Mouse (Mus musculus): ENCODE results near the gene Ascc1. TPM values are rescaled to one million over a fixed set of nuclear protein-coding genes. Genes with fewer than 3 reads are reported as not detected.
A peak's percentile ranks its signal among the peaks of the same experiment; 100 is the strongest.

The Ascc1 gene
- total RNA-seq, 2 experiments from 2014 or later, result 23.2 to 25.9 TPM

GRCm38 (mm10) chr10:60019299-60019698 is 16.7 kb downstream of the Ascc1 start:
- no peak for DNase-seq

GRCm38 (mm10) chr10:60023751-60024150 is 21.1 kb downstream of the Ascc1 start:
- no peak for DNase-seq

DNA sequence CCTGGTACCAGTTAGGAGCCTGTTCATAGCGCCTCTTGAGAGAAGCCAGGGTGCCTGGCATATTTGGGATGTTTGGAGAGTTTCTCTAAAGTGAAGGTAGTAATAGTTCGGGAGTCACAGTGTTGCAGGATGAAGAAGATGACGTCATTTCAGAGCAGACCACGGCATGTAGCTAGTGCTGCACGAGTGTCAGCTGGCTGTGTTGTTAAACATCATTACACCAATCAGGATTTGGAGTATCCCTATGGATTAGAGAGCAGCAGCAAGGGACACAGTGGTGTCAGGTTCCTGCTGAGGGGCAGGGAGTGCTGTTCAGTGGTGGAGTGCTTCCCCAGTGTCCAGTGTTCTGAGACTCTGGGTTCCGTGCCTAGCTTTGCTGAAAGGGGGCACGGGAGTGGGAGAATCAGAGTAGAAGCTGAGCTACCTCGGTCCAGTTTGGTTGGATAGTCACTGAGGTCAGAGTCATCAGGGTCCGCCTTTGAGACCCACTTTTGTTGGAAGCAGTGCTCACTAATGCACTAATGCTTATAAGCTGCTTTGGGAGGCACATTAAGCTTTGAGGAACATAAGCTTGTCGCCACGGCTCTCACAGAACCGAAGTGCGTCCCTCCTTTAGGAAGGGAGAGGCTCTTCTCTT is 24.3 kb downstream of the Ascc1 start:
- no peak for DNase-seq

GRCm38 (mm10) chr10:60027619-60028084 is 25.0 kb downstream of the Ascc1 start:
- no peak for DNase-seq

GRCm38 (mm10) chr10:60028181-60028580 is 25.6 kb downstream of the Ascc1 start:
- DNase-seq, result no peak

- no peak for DNase-seq
These were observed 26.4 kb downstream of the Ascc1 start for GRCm38 (mm10) chr10:60028979-60029378.

DNA sequence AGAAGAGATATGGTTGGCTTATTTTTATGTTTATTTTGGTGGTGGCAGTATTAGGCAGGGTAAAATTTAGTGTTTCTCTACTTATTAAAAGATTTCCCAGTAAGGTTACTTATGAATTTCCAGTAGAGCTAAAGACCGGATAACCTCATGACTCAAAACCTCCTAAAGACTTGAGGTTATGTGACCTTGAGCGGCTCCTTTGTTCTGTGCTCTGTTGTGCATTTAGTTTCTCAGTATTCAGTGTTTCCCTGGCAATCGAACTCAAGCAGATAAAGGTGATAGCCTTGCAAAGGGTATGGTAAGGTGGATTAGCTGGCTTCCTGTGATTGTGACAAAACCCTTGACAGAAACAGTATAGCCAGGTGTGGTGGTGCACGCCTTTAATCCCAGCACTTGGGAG is 26.8 kb downstream of the Ascc1 start:
- DNase-seq, result no peak

GRCm38 (mm10) chr10:60031562-60031961 is 29.0 kb downstream of the Ascc1 start:
- DNase-seq, result peak; percentile 18 to 25

GRCm38 (mm10) chr10:60031985-60032384 is 29.4 kb downstream of the Ascc1 start:
- no peak for DNase-seq

DNA sequence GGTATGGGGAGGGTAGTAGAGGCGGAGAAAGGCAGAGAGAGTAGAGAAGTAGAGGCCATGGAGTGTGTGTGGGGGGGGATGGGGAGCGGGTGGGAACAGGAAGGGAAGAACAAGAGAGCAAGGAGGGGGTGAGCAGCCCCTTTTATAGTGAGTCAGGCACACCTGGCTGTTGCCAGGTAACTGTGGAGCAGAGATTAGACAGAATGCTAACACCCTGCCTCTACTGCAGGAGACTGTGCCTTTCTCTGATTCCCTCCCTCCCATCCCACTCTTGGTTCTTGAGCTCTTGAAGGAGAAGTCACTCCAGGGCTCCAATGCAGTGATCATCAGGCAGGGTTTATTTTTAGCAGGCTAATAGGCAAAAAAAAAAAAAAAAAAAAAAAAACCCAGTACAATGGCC is 30.0 kb downstream of the Ascc1 start:
- no peak for DNase-seq

DNA sequence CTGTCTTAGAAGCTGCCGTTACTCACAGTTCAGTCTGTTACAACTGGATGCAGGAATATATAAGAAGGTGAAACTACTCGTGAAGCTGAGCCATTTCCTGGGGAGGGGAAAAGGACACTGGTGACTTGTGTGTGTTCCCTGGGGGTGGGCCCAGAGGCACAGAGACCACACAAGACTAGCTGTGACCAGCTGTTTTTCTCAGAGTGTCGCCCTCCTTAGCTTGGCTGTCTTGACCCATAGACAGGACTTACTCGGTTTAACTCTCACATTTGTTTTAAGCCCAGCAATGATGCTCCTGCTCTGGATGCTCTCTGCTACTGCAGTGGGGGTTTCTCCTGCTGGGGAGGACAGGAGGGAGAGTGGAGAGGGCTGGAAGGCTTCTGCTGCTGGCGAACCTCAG is 30.5 kb downstream of the Ascc1 start:
- DNase-seq, result no peak

DNA sequence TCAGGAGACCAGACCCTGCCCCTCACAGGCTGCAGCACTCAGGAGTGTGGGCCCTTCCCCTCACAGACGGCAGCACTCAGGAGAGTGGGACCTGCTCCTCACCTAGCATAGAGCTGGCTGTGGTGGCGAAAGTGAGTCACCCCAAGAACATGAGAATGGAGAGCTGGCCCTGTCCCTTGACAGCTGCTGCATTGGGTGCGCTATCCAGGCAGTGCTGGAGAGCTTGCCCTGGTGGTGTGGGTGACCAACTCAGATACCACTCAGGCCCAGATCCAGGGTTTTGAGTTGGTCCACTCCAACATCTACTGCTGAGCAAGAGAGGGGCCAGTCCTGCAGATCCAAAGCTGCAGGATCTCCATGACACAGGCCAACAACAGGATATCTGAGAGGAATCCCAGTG is 32.0 kb downstream of the Ascc1 start:
- no peak for DNase-seq

GRCm38 (mm10) chr10:60035744-60036143 is 33.1 kb downstream of the Ascc1 start:
- DNase-seq, result no peak

GRCm38 (mm10) chr10:60042350-60042922 is 39.8 kb downstream of the Ascc1 start:
- no peak for DNase-seq

DNA sequence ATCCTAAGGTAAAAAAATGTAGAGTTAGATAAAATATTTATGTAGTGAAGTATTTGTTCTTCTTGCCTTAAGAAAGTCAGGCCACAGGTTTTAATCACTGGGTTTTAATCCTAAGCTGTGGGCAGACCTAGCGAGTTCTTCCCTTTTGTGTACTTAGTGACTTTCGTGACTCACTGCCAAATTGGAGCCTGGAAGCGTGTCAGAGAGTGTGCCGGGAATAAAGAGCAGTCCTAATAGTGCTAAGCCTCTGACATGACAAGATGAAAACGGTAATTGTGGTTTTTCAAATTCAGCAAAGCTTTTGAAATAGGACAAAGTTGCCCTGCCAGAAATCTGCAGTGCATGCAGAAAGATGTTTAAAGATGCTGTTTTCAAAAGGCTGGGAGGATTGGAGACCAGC is 44.1 kb downstream of the Ascc1 start:
- peak; percentile 31 to 39 for DNase-seq

GRCm38 (mm10) chr10:60050581-60050980 is 48.0 kb downstream of the Ascc1 start:
- DNase-seq, result no peak

GRCm38 (mm10) chr10:60053073-60053472 is 50.5 kb downstream of the Ascc1 start:
- DNase-seq, result no peak

DNA sequence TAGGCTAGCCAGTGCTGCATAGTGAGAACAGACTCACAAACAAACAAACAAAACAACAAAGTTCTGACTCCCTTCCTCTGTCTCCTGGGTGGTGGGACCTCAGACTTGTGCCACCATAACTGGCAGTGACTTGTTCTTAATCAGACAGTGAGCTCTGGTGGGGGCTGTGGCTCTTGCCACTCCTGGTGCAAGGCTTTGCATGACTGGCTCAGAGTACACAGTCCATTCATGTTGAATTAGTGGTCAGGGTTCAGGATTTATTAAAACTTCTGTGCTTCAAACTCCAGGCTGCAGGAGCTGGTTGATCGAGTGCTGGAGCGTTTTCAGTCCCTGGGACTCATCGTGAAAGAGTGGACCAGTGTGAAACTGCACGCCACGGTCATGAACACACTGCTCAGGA is 59.6 kb downstream of the Ascc1 start:
- DNase-seq, result no peak

DNA sequence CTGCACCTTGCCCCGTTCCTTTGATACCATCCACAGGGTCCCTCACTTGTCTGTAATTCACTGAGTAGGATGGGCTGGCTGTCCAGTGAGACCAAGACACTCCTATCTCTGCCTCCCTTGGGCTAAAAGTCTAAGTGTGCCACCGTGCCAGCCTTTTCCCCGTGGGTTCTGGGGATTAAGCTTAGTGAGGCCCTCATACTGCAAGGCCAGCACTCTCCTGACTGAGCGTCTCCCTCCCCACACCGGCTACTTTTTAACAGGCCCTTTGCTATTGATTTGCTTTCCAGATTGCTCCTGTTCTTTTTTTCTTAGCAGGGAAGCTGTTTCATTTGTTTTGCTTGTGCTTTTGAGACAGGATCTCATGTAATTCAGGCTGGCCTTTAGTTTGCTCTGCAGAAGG is 60.3 kb downstream of the Ascc1 start:
- no peak for DNase-seq

DNA sequence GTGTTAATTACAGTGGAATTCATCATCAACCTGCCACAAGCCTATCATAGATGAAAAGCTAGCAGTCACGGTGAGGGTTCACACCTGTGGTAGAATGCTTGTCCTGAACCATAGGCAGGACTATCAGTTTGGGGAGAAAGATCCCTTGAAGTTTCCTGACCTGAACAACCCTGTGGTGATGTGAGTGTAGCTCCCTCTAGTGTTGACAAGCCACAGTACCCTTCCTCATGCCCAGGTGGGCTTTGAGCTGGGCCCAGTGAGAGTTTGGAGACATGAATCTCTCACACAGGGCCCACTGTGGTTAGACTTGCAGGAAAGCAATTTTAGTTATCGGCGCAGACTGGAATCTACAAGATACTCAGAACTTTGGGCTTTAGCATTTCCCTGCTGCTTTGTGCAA is 63.9 kb downstream of the Ascc1 start:
- DNase-seq, result peak; percentile 37 to 58

DNA sequence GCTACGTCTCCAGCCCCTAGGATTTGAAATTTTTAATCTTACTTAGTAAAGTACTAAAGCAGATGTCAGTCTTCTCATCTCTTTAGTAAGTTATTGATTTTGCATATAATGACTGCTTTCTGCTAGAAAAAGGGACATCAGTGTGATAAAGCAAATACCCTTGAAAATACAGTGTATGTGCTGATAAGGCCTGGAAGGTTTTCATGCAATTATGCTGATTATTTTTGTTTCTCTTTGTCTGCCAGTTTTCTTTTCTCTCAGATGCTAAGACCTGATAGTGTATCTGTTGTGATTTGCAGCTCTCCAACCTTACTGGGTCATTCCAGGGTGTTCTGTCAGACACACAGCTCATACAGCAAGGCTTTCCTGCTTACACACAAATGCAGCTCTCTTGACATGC is 72.6 kb downstream of the Ascc1 start:
- DNase-seq, result no peak

DNA sequence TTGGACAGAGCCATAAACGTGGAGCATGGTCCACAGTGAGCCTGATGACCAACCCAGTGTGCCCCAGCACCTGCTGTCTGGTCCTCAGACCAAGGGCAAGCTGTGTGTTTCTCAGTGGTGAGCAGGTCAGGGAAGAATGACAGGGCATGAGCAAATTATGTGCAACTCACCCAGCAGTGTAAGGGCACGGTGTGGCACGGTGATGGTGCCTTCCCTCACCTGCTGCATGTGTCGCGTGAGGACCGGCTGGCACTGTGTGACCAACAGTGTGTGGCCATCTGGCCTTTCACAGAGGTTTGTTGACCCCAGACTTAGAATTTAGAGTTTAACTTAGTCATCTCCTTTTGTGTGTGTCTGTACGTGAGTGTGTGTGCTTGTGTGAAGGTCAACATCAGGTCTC is 74.6 kb downstream of the Ascc1 start:
- no peak for DNase-seq

- DNase-seq, result no peak
These were observed 75.3 kb downstream of the Ascc1 start for GRCm38 (mm10) chr10:60077736-60078560.

GRCm38 (mm10) chr10:60078561-60078917 is 75.9 kb downstream of the Ascc1 start:
- DNase-seq, result peak; percentile 70 to 78

Data from heart, adult 18-20 months (tissue).